8 mouse cellular contexts compared by ENCODE assay signal in the genomic region with DNA sequence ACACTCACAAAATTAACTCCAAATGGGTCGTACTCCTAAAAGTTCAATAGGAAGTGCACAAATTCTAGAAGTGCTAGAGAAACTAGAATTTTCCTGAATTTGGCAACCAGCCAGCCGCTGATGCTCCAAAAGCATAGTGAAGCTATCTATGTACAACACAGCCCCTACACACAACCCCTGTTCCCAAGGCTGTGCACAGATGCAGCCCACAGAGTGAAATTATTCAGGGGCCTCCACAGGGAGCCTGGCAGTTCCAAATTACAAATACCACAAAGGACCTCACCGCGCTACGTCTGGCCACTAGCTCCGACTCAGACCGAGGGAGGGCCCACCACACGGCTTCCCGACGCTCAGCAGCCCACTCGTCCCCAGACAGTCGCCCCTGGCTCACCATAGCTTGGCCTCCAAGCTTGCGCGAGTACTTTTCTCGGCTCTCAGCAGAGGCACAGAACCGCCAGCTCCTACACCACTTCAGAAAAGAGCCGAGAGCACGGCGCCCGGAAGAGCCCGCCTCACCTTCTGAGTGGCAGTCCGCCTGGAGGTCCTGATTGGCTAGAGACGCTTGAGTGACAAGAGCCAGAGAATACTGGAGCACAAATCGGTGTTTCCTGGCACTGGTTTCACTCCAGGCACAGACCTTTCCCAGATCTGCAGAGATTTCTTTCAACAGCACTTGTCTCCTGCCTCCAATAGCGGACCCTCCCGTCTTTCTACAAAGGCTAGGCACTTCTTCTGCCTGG. TPM values are rescaled to one million over a fixed set of nuclear protein-coding genes. Genes with fewer than 3 reads are reported as not detected.
A peak's percentile ranks its signal among the peaks of the same experiment; 100 is the strongest.
DNase-seq lines count a peak whose midpoint lies in the region; ATAC-seq and TF ChIP-seq lines count a peak whose summit lies in the region.

No protein-coding gene starts in this region.

- no peak; the same call in 1 of the 2 replicates for TF ChIP-seq EP300 in lung, postnatal 0 days (IDR thresholded peaks at IDR 0.05)

- peaks cover 26% of the 10 kb centered on the region for H3K9me3 ChIP-seq in hindbrain, embryonic 12.5 days (replicated peaks)
- H3K9me3 ChIP-seq in lung, postnatal 0 days (ENCODE audit: low read length), result no peaks in the 10 kb centered on the region

- H3K9ac ChIP-seq in hindbrain, embryonic 12.5 days, result peak overlapping the region; percentile 88
- peak overlapping the region; percentile 77 for H3K9ac ChIP-seq in lung, postnatal 0 days (replicated peaks; ENCODE audit: low read depth)

- peaks cover 19% of the 10 kb centered on the region for H3K4me1 ChIP-seq in hindbrain, embryonic 12.5 days
- peaks cover 9% of the 10 kb centered on the region; the same call in 1 of the 2 replicates for H3K4me1 ChIP-seq in lung, postnatal 0 days (ENCODE audit: insufficient read depth, low read depth, low read length)

- 2% methylated on average over 26 of the region's 26 CpGs for WGBS in hindbrain, embryonic 12.5 days
- 1% methylated on average over 26 of the region's 26 CpGs for WGBS in lung, postnatal 0 days

- H3K36me3 ChIP-seq in hindbrain, embryonic 12.5 days, result peaks cover 18% of the 10 kb centered on the region
- H3K36me3 ChIP-seq in lung, postnatal 0 days (ENCODE audit: insufficient read depth, low read length), result no peaks in the 10 kb centered on the region

- in situ Hi-C loops in Patski (cut with MboI; ENCODE audit: low pct_unique_long_range_greater_than_20kb), result no loop called here

- POLR2A ChIA-PET in Patski (lab: Charles Lee), result no interaction called here

- no peaks in the 10 kb centered on the region for H3K27me3 ChIP-seq in Patski
- H3K27me3 ChIP-seq in hindbrain, embryonic 12.5 days, result no peaks in the 10 kb centered on the region
- H3K27me3 ChIP-seq in lung, postnatal 0 days (replicated peaks; ENCODE audit: insufficient read depth, low read length), result no peaks in the 10 kb centered on the region

- peak overlapping the region; percentile 98 for H3K27ac ChIP-seq in hindbrain, embryonic 12.5 days
- peak overlapping the region; percentile 93 for H3K27ac ChIP-seq in lung, postnatal 0 days (ENCODE audit: low read length)

- CTCF ChIA-PET in Patski (lab: Charles Lee), result no interaction called here

- peak; percentile 44 for DNase-seq in Patski (ENCODE audit: low read depth, low spot score)
- DNase-seq in cerebellum, adult 9-11 months, result peak; percentile 96
- DNase-seq in frontal cortex, postnatal 14 days (ENCODE audit: low spot score in 2 of 2), result peak; percentile 82 to 86
- DNase-seq in layer of hippocampus, postnatal 10 days (ENCODE audit: low spot score in 2 of 2), result peak; percentile 82 to 91
- DNase-seq in lung, postnatal 0 days (ENCODE audit: low spot score), result peak; percentile 97
- DNase-seq in ovary, postnatal 10 days (ENCODE audit: low spot score), result peak; percentile 68
- DNase-seq in thymus, postnatal 0 days (ENCODE audit: low spot score), result peak; percentile 91

- ATAC-seq in Patski, result peak; percentile 100
- peak; percentile 98 for ATAC-seq in hindbrain, embryonic 12.5 days (ENCODE audit: low FRiP score)
- ATAC-seq in lung, postnatal 0 days, result peak; percentile 97

- H3K4me3 ChIP-seq in hindbrain, embryonic 12.5 days, result peak overlapping the region; percentile 70
- H3K4me3 ChIP-seq in lung, postnatal 0 days (ENCODE audit: low read depth, low read length), result peak overlapping the region; percentile 81

- no peak for TF ChIP-seq CTCF in Patski (IDR thresholded peaks at IDR 0.05)
- no peak for TF ChIP-seq CTCF in lung, postnatal 0 days (IDR thresholded peaks at IDR 0.05)

- H3K4me2 ChIP-seq in hindbrain, embryonic 12.5 days (replicated peaks), result peak overlapping the region; percentile 61
- H3K4me2 ChIP-seq in lung, postnatal 0 days (replicated peaks; ENCODE audit: low read depth, low read length), result peak overlapping the region; percentile 71

RNA-seq across cellular contexts. Expression of a gene that starts 58.1 kb away (rescaled TPM):
- not detected for polyA plus RNA-seq in Patski (2021)
- not detected in 2 replicates for polyA plus RNA-seq in hindbrain, embryonic 12.5 days (2016; fragmentation: Nextera tagmentation; extraction: Ambion mirVana)
- not detected for total RNA-seq in layer of hippocampus, postnatal 10 days (2021)
- not detected in 2 replicates for polyA plus RNA-seq in lung, postnatal 0 days (2015; fragmentation: Nextera tagmentation; extraction: Ambion mirVana)
- not detected in 2 replicates for polyA plus RNA-seq in thymus, postnatal 0 days (2015; fragmentation: Nextera tagmentation; extraction: Ambion mirVana)

Comparison
In these comparisons a context has a peak if more than half of its experiments do, and no peak if none do; other contexts are left out.
1. Peak in every context shown above with its lines: DNase-seq, ATAC-seq, H3K4me3 ChIP-seq and H3K27ac ChIP-seq.
2. DNase-seq: peak in every context shown above with its lines; median percentile 97 in lung, postnatal 0 days; 96 in cerebellum, adult 9-11 months; 91 in thymus, postnatal 0 days; 86 in layer of hippocampus, postnatal 10 days; 84 in frontal cortex, postnatal 14 days; 68 in ovary, postnatal 10 days; 44 in Patski.